Mouse (Mus musculus): ENCODE measurements around the gene Ryr3.

DNA sequence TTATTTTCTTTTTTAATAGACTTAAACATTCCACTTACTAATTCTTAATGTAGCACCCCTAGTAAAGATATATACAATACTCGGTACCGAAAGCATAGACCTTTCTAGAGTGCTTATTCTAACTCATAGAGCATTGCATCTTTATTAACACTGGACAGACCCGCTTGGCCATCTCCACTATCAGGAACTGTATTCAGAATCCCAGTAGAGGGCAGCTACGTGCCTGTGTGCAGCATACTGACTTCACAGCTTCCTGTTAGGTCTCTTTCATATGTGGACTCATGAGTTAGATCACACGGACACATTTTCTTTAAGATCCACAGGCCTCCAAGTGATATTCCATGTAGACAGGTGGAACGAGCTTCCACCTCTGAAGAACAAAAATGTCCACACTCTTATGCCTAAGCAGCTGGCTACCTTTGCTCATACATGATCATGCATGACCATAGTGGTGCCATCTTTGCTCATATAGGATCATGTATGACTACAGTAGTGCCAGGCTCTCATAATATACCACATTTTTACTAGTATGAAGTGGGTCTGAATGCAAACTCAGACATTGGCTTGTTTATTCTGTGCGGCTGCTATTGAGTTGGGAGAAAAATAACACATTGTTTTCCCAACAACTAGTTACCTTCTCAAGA lies 417.4 kb downstream of the Ryr3 start:
- TF ChIP-seq GATA1 (IDR thresholded peaks at IDR 0.05; ENCODE audit: borderline replicate concordance, low read length), result no peak
- no peak for TF ChIP-seq FLI1 (IDR thresholded peaks at IDR 0.05; ENCODE audit: low read length)

Measured in megakaryocyte, embryonic 14.5 days (primary cell).